Mouse (Mus musculus): ENCODE data around the gene Prr12.

- TF ChIP-seq EP300 (IDR thresholded peaks at IDR 0.05; ENCODE audit: low read depth) (peak; percentile 88), CTCF (IDR thresholded peaks at IDR 0.05; ENCODE audit: low read depth) (no peak)
Measured at GRCm38 (mm10) chr7:45017242-45018061, 35.2 kb downstream of the Prr12 start, which contains the start of gene Rras.

Measured in heart, postnatal 0 days (tissue).